Mouse (Mus musculus): Measurements from ENCODE around the gene Nelfb. TPM values are rescaled to one million over a fixed set of nuclear protein-coding genes. Genes with fewer than 3 reads are reported as not detected.
A peak's percentile ranks its signal among the peaks of the same experiment; 100 is the strongest.

Gene Nelfb
- polyA plus RNA-seq, 1 experiment: 15.4 TPM

DNA sequence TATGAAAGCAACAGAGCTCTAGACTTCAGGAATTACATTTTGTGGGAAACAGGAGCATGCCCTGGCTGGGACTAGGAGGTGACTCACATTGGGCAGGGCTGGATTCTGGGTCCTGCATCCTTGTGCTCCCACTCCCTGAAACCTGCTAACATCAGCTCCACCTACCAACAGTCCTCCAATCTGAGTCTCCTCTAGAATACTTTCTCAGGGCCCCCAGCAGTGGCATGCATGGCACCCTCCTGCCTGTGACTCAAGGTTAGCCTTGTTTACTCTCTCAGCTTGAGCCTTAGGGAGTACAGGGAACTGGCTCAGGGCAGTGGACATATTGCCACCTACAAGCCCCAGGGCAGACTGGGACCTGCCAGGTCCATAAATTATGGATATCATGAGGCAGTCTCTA, 26.8 kb upstream of the Nelfb start:
- Histone ChIP-seq H3K27ac (replicated peaks; ENCODE audit: low read depth, low read length) (no peak overlapping the region), H3K4me1 (ENCODE audit: control insufficient read depth, insufficient read depth, insufficient read length, low read length) (peaks cover 3% of the 10 kb centered on the region; the same call in 1 of the 2 replicates), H3K4me3 (ENCODE audit: insufficient read depth, low read depth, low read length) (no peak overlapping the region)

DNA sequence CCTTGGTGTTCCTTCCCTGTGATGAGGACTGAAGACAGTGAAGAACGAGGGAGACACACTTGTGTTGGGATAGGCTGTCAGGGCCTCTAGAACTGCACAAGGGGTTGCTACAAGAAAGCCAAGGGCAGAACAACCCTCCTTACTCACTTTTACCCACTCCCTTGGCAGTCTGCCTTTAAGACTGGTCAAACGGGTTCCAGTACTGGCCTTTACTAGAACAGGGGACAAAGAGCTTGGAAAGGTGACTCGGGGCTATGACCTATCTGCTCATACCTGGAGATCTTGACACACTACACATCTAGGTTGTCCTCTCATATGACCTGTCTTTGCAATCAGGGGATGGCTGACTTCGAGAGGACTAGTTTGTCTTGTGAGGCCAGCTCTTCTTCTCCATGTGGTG, 26.2 kb upstream of the Nelfb start:
- H3K4me1 ChIP-seq (ENCODE audit: control insufficient read depth, insufficient read depth, insufficient read length, low read length): peaks cover 3% of the 10 kb centered on the region; the same call in 1 of the 2 replicates
- no peak overlapping the region for H3K27ac ChIP-seq (replicated peaks; ENCODE audit: low read depth, low read length)
- H3K4me3 ChIP-seq (ENCODE audit: insufficient read depth, low read depth, low read length): no peak overlapping the region

DNA sequence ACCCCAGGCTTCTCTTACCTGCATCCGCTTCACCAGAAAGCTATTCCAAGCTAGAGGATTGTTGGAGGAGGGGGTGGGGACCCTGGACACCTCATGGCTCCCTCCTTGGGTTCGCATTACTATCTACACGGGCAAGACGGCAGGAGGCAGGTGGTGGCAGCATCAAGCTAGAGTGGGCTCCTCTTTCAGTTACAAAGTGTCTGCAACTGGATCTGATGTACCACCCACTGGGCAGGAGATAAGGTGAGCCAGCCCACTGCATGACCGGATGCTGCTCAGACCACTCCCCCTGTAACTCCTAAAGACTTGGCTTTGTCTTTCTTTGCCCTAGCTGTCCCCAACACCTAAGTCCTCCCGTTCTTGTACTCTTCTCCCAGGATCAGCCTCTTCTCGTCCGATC, 25.3 kb upstream of the Nelfb start, which contains the start of gene Rnf224:
Rnf224 (minus strand) TSS at position 174 of the 400 bp plus-strand sequence.
- H3K27ac ChIP-seq (replicated peaks; ENCODE audit: low read depth, low read length): no peak within 1 kb of the TSS
- peaks cover 3% of the 10 kb centered on the region; the same call in 1 of the 2 replicates for H3K4me1 ChIP-seq (ENCODE audit: control insufficient read depth, insufficient read depth, insufficient read length, low read length)
- H3K4me3 ChIP-seq (ENCODE audit: insufficient read depth, low read depth, low read length): no peak within 1 kb of the TSS

DNA sequence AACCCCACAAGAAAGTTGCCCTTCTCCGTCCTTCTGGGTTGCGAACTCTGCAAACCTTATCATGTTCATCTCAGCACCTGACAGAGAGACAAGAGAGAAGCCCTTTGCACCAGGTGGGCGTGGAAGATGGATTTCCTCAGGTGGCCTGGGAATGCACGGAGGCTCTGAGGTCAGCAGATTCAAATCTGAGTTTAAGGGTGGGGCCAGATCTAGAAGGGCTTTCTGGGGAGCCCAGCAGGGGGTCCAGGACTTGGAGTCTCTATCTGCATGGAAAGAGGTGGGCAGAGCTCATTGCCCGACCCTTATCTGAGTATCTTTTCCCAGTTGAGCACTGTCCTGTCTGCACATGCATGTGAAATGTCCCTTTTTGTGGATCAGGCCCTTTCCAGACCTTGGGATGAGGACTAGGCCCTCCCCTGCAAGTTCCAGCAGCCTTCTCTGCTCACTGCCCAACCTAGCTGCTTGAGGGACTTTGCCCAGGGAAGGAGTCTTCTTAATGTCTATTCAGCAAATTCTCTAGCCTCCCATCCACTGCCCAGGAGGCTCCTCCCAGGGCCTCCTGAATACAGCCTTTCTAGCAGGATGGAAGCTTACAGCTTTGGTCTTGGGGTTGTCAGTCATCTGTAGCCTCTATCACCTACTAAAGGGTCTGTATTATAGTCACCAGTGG, 23.4 kb upstream of the Nelfb start:
- H3K4me3 ChIP-seq (ENCODE audit: insufficient read depth, low read depth, low read length): no peak overlapping the region
- H3K27ac ChIP-seq (replicated peaks; ENCODE audit: low read depth, low read length): no peak overlapping the region
- H3K4me1 ChIP-seq (ENCODE audit: control insufficient read depth, insufficient read depth, insufficient read length, low read length): no peaks in the 10 kb centered on the region

DNA sequence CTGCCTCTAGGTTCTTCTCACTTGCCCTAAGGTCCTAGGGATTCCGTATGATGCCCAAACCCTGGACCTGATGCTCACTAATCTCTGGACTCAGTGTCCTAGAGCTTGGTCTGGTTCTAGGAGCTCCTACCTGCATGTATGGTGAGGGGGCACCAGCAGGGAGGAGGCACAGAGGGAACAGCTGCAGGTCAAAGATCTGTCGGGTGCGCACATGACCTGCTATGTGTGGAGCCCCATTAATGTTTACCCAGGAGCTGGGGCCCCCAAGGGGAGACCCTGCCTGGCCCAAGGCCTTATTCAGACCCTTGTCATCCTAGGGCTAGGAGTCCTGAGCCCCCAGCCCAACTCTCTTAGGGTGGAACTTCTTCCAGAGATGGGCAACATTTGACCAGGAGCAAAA, 22.8 kb upstream of the Nelfb start, which contains the start of gene Slc34a3:
Slc34a3 (minus strand) TSS at position 315 of the 400 bp plus-strand sequence.
- Histone ChIP-seq H3K4me3 (ENCODE audit: insufficient read depth, low read depth, low read length) (no peak within 1 kb of the TSS), H3K27ac (replicated peaks; ENCODE audit: low read depth, low read length) (no peak within 1 kb of the TSS), H3K4me1 (ENCODE audit: control insufficient read depth, insufficient read depth, insufficient read length, low read length) (no peaks in the 10 kb centered on the region)

DNA sequence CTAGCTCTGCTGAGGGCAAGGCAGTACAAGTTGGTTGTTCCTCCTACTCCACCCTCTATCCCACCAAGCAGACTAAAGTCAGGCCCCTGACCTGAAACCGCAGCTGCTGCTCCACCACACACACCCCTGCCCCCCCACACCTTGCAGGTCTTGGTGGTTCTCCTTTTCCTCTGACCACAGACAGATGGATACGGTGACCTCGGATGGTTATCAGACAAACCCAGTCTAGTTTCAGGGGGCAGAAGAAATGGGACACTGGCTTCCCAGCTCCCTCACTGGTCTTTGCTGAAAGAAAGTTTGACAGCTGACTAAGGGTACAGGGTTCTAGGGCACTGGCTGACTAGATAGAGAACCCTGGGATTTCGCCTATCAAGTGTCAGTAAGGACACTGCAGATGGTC, 22.1 kb upstream of the Nelfb start:
- no peak overlapping the region for H3K27ac ChIP-seq (replicated peaks; ENCODE audit: low read depth, low read length)
- H3K4me1 ChIP-seq (ENCODE audit: control insufficient read depth, insufficient read depth, insufficient read length, low read length): no peaks in the 10 kb centered on the region
- no peak overlapping the region for H3K4me3 ChIP-seq (ENCODE audit: insufficient read depth, low read depth, low read length)

DNA sequence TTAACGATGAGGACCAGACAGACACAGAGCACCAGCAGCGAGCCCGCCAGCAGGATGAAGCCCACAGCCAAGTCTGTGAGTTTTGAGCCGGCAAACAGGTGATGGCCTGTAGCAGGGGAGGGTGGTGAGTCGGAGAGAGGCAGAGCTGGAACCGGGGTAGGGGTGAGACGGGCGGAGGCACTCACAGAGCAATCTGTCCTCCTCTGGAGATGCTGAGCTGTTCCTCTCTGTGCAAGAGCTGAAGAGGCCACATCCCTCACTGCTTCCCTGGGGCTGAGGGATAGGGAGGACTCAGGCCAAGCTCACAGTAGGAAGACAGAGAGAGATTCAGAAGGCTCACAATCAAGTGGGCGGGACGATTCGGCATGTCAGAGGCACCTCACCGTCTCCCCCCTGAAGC, 19.7 kb upstream of the Nelfb start:
- Histone ChIP-seq H3K4me1 (ENCODE audit: control insufficient read depth, insufficient read depth, insufficient read length, low read length) (peaks cover 5% of the 10 kb centered on the region), H3K4me3 (ENCODE audit: insufficient read depth, low read depth, low read length) (no peak overlapping the region), H3K27ac (replicated peaks; ENCODE audit: low read depth, low read length) (no peak overlapping the region)

DNA sequence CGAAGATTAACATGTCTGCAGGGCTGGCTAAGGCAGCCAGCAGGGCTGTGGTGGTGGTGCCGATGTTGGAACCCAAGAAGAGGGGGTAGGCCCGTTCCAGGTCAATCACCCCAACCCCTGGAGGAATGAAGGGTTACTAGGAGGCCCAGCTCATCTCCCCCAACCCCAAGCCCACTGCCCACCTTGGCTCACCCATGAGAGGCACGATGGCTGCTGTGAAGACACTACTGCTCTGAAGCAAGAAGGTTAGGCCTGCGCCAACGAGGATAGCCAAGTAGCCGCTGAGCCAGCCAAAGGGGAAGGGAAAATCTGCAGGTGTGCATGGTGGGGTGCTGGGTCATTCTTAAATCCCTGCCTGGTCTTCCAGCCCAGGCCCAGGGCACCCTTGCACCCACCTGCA, 19.3 kb upstream of the Nelfb start:
- no peak overlapping the region for H3K4me3 ChIP-seq (ENCODE audit: insufficient read depth, low read depth, low read length)
- H3K27ac ChIP-seq (replicated peaks; ENCODE audit: low read depth, low read length): no peak overlapping the region
- peaks cover 6% of the 10 kb centered on the region for H3K4me1 ChIP-seq (ENCODE audit: control insufficient read depth, insufficient read depth, insufficient read length, low read length)

DNA sequence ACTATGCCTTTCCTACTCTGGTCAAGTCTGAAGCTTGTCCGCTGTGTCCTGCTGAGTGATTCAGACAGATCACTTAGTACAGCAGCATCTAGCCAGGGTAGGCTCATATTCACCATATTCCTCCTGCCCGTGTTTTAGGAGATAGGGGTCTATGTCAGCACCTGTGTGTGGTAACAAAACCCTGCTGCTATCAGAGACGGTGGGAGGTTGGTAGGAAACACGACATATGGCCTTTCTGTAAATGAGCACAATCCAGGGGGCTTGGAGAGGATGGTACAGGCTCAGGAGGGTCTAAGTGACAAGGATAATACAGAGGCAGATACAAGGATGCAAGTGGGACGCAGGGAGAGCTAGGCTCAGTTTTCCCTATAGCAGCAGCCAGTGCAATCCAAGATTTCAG, 18.3 kb upstream of the Nelfb start:
- H3K27ac ChIP-seq (replicated peaks; ENCODE audit: low read depth, low read length): no peak overlapping the region
- no peak overlapping the region for H3K4me3 ChIP-seq (ENCODE audit: insufficient read depth, low read depth, low read length)

DNA sequence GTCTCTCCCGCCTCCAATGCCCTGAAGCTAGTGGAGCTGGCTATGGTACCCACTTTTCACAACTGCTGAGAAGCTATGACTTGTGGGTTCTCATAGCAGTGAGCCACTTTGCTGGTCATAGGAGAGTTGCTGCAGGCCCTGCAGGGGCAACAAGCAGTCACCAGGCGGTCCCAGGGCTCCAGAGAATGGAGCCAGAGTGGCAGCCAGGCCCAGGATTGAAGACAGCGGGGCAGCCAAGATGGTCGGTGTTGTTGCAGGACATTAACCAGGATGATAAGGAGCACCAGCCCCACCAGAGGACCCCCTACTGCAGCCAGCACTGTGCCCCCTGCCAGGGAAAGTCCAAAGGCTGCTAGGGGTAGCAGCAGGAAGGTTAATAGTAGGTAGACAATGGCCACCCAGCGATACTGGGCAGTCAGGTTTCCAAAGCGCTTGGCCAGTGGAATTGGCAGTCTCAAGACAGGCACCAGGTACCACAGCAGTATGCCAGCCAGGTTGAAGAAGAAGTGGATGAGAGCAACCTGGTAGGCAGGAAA, 17.8 kb upstream of the Nelfb start:
- Histone ChIP-seq H3K4me1 (ENCODE audit: control insufficient read depth, insufficient read depth, insufficient read length, low read length) (peaks cover 9% of the 10 kb centered on the region), H3K4me3 (ENCODE audit: insufficient read depth, low read depth, low read length) (no peak overlapping the region), H3K27ac (replicated peaks; ENCODE audit: low read depth, low read length) (peak overlapping the region; percentile 12; the same call in 1 of the 2 replicates)

More for the DNA sequence above, 18.3 kb upstream of the Nelfb start:
- H3K4me1 ChIP-seq (ENCODE audit: control insufficient read depth, insufficient read depth, insufficient read length, low read length): peaks cover 9% of the 10 kb centered on the region

DNA sequence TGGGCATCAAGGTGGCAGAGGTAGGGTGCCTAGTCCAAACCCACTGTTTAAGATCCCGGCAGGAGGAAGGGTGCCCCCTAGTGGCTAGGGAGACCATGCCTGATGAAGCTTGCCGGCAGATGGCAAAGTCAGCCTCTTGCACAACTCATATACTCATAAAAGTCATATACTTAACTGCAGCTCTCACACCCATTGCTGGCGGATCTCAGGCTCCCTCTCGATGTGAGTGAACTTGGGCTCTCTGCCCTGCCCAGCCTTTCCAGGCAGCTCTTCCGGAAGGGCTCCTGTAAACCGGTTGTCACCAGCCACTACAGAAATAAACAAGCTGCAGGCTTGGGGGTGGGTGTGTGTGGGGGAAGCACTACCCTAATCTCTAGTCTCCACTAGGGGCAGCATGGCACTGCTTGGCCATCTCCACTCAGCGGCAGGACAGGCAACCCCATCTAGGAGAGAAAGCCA, 17.2 kb upstream of the Nelfb start:
- H3K4me1 ChIP-seq (ENCODE audit: control insufficient read depth, insufficient read depth, insufficient read length, low read length): peaks cover 9% of the 10 kb centered on the region
- H3K27ac ChIP-seq (replicated peaks; ENCODE audit: low read depth, low read length): 0 out of 2 replicates have a peak overlapping the region, but pooled peaks have one; percentile 23
- peak overlapping the region; percentile 40 for H3K4me3 ChIP-seq (ENCODE audit: insufficient read depth, low read depth, low read length)

DNA sequence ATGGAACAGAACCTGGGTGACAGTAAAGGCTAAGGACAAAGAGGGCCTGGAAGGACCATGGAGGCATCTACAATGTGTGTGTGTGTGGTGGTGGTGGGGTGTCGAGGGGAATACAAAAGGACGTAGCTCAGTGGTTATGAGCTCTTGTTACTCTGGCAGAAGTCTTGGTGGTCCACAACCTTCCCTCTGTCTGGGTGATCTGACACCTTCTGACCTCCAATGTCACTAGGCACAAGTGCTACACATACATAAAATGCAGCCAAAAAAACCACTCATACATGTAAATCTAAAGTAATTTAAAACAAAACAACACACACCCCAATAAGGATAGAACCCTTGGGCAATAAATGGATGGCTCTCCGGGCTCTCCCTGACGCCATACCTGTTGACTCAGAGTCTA, 16.1 kb upstream of the Nelfb start:
- Histone ChIP-seq H3K27ac (replicated peaks; ENCODE audit: low read depth, low read length) (peak overlapping the region; percentile 66), H3K4me3 (ENCODE audit: insufficient read depth, low read depth, low read length) (no peak overlapping the region), H3K4me1 (ENCODE audit: control insufficient read depth, insufficient read depth, insufficient read length, low read length) (peaks cover 9% of the 10 kb centered on the region)

DNA sequence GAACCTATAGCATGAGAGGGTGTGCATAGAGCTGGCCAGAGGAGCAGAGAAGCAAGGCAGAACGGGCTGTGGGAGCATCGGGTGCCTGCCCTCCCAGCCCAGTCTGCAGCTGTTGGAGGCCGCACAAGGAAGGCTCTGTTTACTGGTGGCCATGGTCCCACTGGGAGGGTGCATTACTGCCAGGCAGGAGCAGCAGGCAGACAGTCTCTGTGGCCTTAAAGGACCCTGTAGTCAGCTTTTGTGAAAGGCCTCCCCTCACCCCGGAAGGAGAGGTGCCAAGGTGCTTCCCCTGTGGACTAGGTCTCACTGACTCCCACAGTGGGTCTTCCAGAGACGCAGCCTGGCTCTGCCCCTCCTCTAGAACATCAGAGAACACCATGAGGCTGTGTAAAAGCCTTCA, 15.6 kb upstream of the Nelfb start:
- Histone ChIP-seq H3K27ac (replicated peaks; ENCODE audit: low read depth, low read length) (peak overlapping the region; percentile 66), H3K4me1 (ENCODE audit: control insufficient read depth, insufficient read depth, insufficient read length, low read length) (peaks cover 11% of the 10 kb centered on the region), H3K4me3 (ENCODE audit: insufficient read depth, low read depth, low read length) (no peak overlapping the region)

DNA sequence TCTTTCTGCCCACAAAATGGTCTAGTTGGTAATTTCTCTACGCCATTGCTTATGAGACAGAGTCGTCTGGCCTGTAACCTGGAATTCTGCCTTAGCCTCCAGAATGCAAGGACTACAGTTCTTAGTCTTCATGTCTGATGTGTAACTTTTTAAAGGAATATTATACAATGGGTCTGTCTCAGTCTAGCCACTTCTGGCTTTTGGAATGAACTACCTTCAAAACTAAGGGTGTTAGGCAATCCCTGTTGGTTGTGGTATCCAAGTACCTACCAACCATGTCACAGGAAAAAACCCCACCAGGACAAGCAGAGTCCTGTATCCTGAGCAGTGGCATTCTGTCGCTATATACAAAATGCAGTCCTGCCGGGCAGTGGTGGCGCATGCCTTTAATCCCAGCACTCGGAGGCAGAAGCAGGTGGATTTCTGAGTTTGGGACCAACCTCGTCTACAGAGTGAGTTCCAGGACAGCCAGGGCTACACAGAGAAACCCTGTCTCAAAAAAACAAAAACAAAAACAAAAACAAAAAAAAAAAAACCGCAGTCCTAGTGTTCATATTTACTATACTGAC, 14.6 kb upstream of the Nelfb start:
- Histone ChIP-seq H3K27ac (replicated peaks; ENCODE audit: low read depth, low read length) (peak overlapping the region; percentile 65), H3K4me3 (ENCODE audit: insufficient read depth, low read depth, low read length) (no peak overlapping the region), H3K4me1 (ENCODE audit: control insufficient read depth, insufficient read depth, insufficient read length, low read length) (peaks cover 11% of the 10 kb centered on the region)

DNA sequence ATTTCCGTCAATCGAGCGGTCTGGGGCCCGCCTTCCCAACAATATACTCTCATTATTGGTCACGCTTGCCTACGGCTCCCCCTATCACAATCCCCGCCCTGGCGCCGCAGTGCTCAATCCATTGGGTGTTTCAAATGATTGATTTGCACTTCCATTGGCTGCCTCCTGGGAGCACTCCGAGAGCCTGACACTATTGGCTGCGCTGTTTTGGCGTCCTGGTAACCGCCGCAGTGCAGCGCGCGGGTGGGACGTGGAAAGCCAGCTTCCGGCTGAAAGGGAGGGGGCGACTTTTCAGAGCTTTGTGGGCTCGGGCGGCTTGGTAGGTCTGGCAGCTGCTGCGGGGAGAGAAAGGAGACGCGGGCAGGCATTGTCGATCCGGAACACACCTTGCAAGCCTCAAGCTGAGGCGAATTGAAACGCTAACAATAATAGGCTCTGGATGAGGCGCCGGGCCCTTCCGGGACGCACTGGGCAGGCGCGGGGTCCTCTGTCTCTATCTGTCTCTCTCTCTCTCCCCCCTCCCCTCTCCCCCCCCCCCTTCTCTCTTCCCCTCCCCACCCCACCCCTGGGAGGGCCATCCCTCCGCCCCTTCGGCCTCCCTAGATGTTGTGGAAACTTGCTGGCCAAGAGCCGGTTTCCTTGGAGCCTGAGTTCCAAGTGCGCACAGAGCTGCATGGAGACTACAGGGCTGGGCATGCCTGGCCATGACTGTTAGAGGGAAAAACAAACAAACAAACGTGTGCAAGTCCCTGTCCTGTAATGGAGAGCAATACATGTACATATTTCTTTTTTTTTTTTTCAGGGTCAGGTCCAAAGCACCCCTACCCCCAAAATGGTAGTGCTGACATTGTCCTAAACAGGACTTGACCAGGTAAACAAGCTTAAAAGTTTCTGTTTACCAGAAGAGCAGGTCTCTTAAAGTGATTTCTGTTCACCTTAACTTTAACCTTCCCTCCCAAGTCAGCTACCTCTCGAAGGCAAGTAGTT, 13.8 kb upstream of the Nelfb start:
- Histone ChIP-seq H3K4me3 (ENCODE audit: insufficient read depth, low read depth, low read length) (peak overlapping the region; percentile 76), H3K4me1 (ENCODE audit: control insufficient read depth, insufficient read depth, insufficient read length, low read length) (peaks cover 11% of the 10 kb centered on the region), H3K27ac (replicated peaks; ENCODE audit: low read depth, low read length) (peak overlapping the region; percentile 90)

Measured in brown adipose tissue, adult 24 weeks (tissue).